Mouse (Mus musculus) liver (tissue): ENCODE measurements around the gene BC035947.
"Not testable (repeated sequence)": the region's sequence is repeated elsewhere in the genome, so short reads cannot be mapped to it uniquely, and the experiment has no call there.

Experiments
- DNase-seq: peaks from one replicate; pipeline ENCODE4 v3.0.0-alpha.2; 2020; ENCODE audit warnings: mixed read lengths

BC035947 gene

DNA sequence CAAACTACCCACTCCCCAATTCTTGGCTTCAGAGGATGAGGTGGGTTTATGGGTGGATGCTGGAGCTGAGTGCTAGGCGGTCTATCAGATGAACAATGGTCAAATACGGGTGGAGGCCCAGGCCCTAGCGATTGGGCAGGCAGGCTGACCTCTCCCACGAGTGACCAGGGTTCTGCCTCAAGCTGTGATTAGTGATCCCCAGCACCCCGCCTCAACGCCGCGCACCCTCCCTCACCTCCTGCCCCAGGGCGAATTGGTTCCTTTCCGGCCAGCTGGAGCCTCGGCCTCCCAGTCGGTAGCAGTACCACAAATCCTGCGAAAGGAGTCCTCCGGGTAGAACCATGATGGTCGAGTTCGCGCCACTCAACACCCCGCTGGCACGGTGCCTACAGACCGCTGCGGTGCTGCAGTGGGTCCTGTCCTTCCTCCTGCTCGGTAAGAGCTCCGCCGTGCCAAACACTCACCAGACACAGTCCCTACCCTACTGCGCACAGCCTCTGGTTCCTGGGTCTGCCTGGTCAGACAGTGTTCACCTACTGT lies at the start of gene BC035947:
Gene BC035947, minus strand, starts transcription at position 538 of the 540 bp plus-strand sequence.
- DNase-seq: peak; percentile 7

GRCm38 (mm10) chr1:78554012-78554666 lies 42.2 kb upstream of the BC035947 start:
- DNase-seq: no peak

DNA sequence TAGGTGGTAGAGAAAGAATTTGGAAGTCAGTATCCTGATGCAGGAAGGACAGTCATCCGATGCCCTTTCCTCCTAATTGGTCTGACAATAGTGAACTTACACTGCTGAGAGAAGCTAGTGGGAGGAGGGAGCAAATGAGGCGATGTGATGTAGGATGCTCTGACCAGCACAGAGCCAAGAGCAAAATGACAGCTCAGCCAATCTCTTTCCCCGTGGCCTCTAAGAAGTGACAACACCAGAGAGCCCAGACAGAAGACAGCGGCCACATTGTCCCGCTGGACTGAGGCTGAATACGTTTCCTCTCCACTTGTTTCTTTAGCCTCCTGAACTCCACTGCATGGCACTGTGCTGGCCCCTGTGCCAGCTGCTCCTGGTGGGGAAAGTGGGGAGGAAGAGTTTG lies 37.0 kb upstream of the BC035947 start:
- no peak for DNase-seq

DNA sequence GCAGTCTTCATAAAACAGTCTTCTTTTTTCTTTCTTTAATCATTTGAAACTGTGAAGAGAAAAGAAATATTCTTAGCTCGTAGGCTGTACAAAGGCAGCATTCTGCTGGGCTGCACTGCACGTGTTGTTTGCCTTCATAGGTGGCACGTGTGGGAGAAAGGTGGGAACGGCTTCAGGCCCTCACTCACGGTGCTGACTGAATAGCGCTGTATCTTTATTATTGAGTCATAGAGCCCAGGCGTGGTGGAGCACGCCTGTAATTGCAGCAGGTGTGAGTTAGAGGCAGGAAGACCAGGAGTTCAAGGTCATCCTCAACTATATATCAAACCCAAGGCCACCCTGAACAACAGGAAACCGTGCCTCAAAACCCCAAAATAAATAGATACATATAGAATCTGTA lies 34.3 kb upstream of the BC035947 start:
- DNase-seq: no peak

DNA sequence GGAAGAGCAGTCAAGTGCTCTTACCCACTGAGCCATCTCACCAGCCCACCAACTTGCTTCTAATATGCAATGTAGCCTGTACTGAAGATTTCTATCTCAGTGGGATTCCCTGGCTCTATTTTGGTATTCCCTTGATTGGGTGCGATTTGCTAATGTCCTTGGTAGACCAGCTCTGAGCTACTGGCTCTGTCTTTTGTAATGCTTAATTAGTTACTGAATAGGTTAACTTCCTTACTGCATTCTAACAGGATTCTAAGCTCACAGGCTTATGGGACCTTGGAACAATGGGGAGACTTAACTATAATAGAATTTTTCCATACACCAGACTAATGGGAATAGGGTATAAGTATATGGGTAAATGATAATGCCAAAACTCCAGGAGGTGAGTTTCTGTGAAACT lies 31.7 kb upstream of the BC035947 start:
- not testable (repeated sequence) for DNase-seq

DNA sequence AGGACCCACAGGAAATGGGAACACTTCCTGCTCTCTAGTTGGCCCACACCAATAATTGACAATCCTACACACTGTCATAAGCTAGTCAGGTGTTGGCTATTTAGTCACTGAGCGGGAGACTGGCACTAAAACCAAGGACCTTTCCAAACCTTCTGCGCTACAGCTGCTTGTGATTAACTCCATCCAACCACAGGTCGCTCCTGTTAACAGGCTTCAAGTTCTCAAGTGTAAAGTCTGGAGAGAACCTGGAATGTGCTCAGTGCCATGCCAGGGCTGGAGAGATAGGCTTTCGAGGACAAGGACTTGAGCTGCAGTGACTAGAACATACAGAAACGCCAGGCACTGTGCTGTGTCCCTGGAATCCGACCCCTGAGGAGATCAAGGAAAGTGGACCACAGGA lies 27.2 kb upstream of the BC035947 start:
- no peak for DNase-seq

- no peak for DNase-seq
Observed at GRCm38 (mm10) chr1:78538396-78538795, 26.4 kb upstream of the BC035947 start.

DNA sequence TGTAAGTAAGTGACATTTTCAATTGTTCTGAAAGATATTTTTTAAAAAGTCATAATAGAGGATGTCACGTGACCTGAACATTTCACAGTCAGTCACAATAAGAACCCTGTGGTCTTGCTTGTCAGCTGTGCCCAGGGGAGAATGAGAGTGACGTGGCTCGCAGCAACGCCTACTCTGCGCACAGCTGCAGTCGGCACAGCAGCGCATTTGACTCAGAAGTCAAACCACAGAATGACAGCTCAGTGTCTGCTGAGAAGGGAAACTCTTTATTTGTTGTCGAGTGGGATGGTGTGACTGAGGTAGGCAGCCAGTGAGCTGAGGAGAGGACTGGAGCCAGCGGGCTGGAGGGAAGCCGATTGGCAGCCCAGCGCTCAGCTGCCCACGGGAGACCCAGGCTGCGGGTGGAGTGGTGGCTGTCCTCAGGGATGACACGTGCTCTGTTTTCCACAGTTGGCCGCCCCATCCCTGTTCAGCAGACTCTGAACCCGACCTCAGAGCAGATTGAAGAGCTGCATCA lies 25.6 kb upstream of the BC035947 start:
- peak; percentile 40 for DNase-seq

DNA sequence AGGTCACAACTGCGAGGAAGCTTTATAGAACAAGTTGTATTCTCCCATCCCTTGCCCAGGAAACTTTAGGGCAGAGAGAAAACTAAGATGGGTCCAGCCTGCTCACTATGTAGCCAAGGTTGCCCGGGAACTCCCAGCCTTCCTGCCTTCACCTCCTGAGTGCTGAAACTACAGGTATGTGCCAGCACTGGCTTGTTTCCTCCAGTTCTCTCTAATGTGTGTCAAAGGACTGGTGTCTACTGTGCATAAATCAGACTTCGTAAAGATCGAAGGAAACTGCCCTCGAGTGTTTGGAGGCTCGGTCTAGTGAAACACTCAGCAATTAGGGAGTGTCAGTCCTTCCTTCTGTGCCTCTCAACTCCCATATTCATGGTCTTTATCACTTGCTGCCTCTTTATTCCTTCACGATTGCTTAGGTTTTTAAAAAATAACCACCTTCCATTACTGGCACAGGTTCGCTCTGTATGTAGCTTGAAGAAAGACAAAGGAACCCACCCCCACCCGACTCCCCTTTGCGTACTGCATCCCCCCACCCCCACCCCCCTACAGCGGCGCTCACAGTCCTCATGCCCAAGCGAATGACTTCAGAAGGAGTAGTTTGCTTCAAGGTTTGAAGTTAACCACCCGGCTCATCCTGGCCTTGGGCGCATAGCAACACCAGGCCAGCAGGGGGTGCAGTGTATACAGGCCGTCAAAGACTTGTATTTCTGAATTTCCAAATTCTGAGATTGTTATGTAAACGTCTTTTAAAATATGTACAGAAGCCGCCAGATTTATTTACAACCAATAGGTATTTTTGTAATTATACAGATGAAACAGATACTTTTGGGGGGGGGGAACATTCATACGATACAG lies 24.6 kb upstream of the BC035947 start:
- DNase-seq: peak; percentile 67

DNA sequence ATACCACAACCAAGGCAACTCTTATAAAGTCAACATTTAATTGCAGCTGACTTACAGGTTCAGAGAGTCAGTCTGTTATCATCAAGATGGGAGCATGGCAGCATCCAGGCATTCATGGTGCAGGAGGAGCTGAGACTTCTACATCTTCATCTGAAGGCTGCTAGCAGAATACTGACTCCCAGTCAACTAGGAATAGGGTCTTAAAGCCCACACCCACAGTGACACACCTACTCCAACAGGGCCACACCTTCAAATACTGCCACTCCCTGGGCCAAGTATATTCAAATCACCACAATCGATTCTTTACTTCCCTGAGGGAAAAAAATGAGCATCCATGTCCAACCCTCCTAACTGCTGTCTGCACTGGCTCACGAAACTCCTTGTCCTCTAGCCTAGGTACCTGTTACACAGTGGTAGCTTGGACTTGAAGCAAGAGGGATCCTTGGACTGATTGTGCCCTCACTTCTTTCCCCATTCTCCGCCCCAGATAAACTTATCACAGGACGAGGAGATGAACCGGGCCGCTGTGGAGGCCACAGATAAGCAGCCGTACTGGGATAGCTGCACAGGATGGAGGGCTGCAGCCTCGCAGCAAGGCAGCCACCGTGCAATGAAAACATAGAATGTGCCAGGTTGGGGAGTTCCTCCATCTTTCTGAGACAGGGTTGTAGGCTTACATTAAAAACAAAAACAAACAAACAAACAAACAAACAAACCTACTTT lies 22.6 kb upstream of the BC035947 start:
- DNase-seq: peak; percentile 55

GRCm38 (mm10) chr1:78532184-78532800 lies 20.3 kb upstream of the BC035947 start:
- DNase-seq: peak; percentile 7

DNA sequence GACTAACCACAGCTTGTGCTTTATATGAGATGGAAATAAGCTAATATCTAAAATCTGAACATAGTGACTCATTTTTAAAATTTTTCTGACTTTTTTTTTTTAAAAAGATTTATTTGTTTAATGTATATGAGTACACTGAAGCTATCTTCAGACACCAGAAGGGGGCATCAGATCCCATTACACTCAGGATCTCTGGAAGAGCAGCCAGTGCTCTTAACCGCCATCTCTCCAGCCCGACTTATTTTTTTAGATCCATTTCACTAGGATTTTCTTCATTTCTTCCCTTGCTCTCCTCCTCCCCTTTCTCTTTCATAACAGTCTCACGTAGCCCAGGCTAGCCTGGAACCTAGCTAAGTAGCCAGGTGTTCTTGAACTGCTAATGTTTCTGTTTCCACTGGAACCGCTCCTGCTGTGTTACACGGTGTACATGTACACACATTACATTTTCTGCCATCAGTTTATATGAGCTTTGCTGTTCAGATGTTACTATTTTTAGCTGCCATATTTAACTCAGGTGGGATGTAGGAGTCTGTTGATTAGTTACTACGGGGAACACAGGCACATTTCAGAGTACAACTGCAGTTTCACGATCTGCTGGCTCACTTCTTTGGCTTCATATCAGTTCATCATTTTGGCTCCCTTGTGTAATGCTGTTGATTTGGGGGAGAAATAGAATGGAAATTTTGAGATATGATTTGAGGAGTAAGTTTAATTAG lies 18.7 kb upstream of the BC035947 start:
- DNase-seq: no peak

GRCm38 (mm10) chr1:78529011-78529410 lies 17.1 kb upstream of the BC035947 start:
- no peak for DNase-seq

DNA sequence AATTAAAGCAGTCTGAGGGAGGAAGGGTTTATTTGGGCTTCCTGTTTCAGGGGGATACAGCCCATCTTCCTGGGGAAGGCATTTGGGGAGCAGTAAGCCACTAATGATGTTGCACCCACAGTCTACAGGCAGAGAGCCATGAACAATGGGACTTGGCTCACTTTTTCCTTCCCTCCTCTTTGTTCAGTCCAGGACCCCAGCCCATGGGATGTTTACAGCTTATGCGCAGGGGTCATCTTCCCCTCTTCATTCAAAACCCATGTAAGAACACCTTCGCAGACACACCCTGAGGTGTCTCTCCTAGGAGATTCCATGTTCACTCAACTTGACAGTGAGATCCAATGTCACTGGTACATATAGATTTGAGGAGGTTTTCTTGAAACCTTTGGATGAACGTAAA lies 16.4 kb upstream of the BC035947 start:
- DNase-seq: no peak

DNA sequence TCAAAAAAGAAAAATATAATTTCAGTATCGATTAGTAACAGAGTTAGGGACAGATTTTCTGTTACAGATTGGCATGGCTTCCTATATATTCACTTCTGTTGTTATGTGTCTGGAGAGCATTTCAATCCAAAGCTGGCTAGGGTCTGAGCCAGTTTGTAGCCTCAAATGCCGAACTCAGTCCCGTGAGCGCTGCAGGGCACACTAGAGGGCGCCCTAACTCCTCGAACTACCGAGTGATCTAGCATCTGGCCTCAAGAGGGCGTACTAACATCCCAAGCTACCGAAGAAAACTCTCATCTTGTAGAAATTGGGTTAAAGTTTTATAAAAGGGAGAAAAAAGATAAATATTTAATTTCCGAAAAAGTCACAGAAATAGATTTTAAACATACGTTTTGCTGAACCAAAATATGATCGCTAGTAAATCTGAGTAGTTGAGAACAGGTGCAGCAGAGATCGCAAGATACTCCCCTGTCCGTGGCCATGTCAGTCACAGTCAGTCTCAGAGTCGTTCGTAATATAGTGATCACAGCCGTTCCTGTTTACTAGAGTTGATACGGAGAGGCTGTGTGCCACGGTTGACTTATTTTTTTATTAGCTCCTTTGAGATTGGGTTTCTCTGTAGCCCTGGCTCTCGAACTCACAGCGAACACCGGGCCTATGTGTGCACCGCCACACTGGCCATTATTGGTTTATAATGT lies 13.4 kb upstream of the BC035947 start:
- DNase-seq: peak; percentile 60

GRCm38 (mm10) chr1:78518907-78519306 lies 6.9 kb upstream of the BC035947 start:
- no peak for DNase-seq

- no peak for DNase-seq
Observed at GRCm38 (mm10) chr1:78512756-78513155, 798 bp upstream of the BC035947 start.

DNA sequence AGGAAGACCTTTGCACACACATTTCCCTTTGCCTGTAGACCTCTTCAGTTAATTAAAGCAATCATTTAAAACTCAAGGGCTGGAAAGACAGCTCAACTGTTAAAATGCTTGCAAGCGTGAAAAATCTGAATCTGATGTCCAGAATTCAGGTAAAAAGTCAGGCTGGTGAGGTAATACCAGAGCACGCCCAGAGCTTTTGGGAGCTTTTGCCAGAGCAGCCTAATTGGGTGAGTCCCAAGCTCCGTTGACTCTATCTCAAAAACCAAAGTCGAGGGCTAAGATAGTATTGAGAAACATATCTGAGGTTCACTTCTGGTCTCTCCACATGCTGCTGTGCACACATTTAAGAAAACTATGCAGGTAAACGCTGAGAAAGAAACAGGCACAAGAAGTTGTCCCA lies 1.1 kb downstream of the BC035947 start, which contains the start of gene Mogat1:
Gene Mogat1, plus strand, starts transcription at position 130 of the 400 bp plus-strand sequence.
- DNase-seq: no peak

DNA sequence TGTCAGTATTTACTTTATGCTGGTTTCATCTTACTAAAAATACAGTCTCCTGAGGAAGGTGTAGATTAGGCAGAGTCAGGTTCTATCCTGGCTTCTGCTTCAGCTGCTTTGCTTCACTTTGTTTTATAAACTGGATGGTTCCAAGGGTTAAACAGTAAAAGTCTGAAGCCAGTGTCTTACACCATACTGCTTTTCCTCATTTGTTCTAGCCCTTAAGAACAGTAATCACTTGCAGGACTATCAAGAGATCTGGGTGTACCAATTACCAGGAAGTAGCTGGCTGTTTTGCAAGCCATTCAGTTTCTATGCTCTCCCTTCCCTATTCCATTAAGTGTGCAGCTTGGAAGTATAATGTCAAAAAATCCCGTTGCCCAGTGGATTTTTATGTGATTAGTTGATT lies 4.8 kb downstream of the BC035947 start:
- DNase-seq: no peak

GRCm38 (mm10) chr1:78502527-78502926 lies 9.4 kb downstream of the BC035947 start:
- no peak for DNase-seq

- DNase-seq: not testable (repeated sequence)
Observed at GRCm38 (mm10) chr1:78501856-78502255, 10.1 kb downstream of the BC035947 start.
